Mouse (Mus musculus) bone marrow, adult 2 months (tissue): ENCODE measurements around the gene Camsap1.

ENCODE experiments used
- CTCF ChIP-seq: fragments of 200-500 bp; IDR thresholded peaks from 2 replicates; pipeline ENCODE4 v1.5.1; 2011; ENCODE audit warnings: low read length, control low read depth; ENCODE audit not compliant: control insufficient read depth, insufficient read depth
- POLR2A ChIP-seq: fragments of 200-500 bp; IDR thresholded peaks from 2 replicates; pipeline ENCODE4 v1.6.1; 2011; ENCODE audit warnings: low read depth, mild to moderate bottlenecking, control low read depth, low read length, borderline replicate concordance; ENCODE audit not compliant: control insufficient read depth

DNA sequence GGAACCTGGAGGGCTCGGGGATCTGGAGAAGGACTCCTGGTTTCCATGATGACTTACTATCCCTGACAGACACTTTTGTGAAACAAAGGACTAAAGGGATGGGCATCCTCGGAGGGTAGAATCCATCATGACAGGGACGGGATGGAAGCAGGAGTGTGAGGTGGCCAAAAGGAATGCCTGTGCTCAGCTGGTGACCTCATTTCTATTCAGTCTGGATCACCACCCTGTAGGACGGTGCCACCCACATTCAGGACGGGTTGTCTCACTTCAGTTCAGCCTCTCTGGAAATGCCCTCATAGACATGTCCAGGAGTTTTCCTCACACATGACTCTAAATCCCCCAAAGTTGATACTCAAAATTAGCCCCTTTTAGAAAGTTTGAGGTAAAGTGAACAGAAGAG lies 3.5 kb upstream of the Camsap1 start:
- no peak for TF ChIP-seq POLR2A
- no peak for TF ChIP-seq CTCF
